Mouse (Mus musculus): ENCODE data around the gene Serpinb9d. TPM values are rescaled to one million over a fixed set of nuclear protein-coding genes. Genes with fewer than 3 reads are reported as not detected.
"Not testable (repeated sequence)": the region's sequence is repeated elsewhere in the genome, so short reads cannot be mapped to it uniquely, and the experiment has no call there.

Gene Serpinb9d
- polyA plus RNA-seq (2014; fragmentation: Nextera tagmentation; extraction: Ambion mirVana): not detected in 2 replicates

DNA sequence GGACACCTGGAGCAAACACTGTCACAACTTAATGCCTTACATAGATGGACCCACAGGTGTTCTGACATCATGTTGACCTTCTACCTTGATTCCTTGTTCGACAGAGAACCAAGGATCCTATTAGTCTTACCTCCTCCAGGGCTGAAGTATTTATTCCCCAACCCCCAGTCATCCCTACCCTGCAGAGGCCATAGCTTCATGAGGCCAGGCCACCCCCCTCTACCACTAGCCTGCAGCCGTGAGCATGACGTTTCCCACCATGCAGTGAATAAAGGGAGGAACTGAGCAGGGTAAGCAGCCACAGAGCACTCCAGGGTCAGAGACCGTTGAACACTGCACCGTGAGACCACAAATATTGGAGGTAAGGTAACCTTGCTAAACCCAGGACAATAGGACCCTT, at the start of gene Serpinb9d:
Serpinb9d (plus strand) TSS at position 301 of the 400 bp plus-strand sequence.
- H3K4me2 ChIP-seq: no peak within 1 kb of the TSS
- no peaks in the 10 kb centered on the region for H3K27me3 ChIP-seq (ENCODE audit: control insufficient read depth, insufficient read depth, low read length)
- H3K9me3 ChIP-seq (replicated peaks; ENCODE audit: control insufficient read depth, low read length): no peaks in the 10 kb centered on the region
- H3K4me1 ChIP-seq (ENCODE audit: control insufficient read depth, insufficient read depth, low read length): no peaks in the 10 kb centered on the region
- no peak within 1 kb of the TSS for H3K9ac ChIP-seq (ENCODE audit: low read depth, low read length)
- no peaks in the 10 kb centered on the region for H3K36me3 ChIP-seq (ENCODE audit: control insufficient read depth, insufficient read depth, low read length)
- H3K27ac ChIP-seq (ENCODE audit: low read depth, low read length): no peak within 1 kb of the TSS
- ATAC-seq (replicated peaks; ENCODE audit: insufficient number of reproducible peaks, low FRiP score, low TSS enrichment): no peak
- 70% methylated on average over 5 of the region's 5 CpGs for WGBS (ENCODE audit: insufficient replicate concordance)
- no peak within 1 kb of the TSS for H3K4me3 ChIP-seq (ENCODE audit: low read depth, low read length)

DNA sequence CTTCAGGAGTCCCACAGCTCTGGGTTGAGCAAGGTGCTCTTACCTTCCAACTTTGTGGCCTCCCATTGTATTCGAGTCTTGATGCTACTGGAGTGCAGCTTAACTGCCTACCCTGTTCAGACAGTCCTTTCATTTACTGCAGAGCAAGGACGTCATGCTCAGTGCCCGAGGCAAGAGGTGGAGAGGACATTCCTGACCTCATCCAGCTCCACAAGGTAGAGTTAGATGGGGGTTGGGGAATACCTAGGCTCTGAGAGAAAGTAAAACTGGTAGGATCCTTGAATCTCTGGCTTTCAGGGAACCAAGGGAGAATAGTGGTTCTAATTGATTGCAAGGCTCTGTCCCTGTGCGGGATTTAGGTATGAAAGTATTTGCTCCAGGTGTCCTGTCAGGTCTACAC, 33.1 kb upstream of the Serpinb9d start, which contains the start of gene Serpinb9c:
Serpinb9c (minus strand) TSS at position 101 of the 400 bp plus-strand sequence.
- WGBS (ENCODE audit: insufficient replicate concordance): 69% methylated on average over 4 of the region's 4 CpGs
- Histone ChIP-seq H3K27me3 (ENCODE audit: control insufficient read depth, insufficient read depth, low read length) (no peaks in the 10 kb centered on the region), H3K9ac (ENCODE audit: low read depth, low read length) (no peak within 1 kb of the TSS), H3K4me2 (no peak within 1 kb of the TSS), H3K36me3 (ENCODE audit: control insufficient read depth, insufficient read depth, low read length) (no peaks in the 10 kb centered on the region), H3K4me1 (ENCODE audit: control insufficient read depth, insufficient read depth, low read length) (no peaks in the 10 kb centered on the region), H3K27ac (ENCODE audit: low read depth, low read length) (no peak within 1 kb of the TSS), H3K9me3 (replicated peaks; ENCODE audit: control insufficient read depth, low read length) (no peaks in the 10 kb centered on the region), H3K4me3 (ENCODE audit: low read depth, low read length) (no peak within 1 kb of the TSS)
- ATAC-seq (replicated peaks; ENCODE audit: insufficient number of reproducible peaks, low FRiP score, low TSS enrichment): no peak

DNA sequence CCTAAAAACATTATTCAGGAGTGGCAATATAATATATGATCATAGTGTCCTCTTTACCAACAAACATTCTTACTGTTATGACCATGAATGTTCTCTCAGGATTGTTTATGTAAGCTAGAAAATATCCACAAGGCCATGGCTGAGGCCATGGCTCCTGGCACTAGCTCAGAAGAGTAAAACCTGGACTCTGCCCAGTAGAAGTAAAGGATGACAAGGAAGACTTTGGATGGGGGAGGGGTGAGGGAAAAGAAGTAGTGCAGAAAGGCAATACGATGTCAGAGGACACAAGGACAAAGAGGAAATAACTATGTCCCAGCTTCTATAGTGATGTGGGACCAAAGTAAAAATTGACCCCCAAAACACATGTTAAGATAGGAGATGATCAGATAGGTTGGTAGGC, 2.3 kb upstream of the Serpinb9d start:
- not testable (repeated sequence) for H3K9me3 ChIP-seq (replicated peaks; ENCODE audit: control insufficient read depth, low read length); ATAC-seq (replicated peaks; ENCODE audit: insufficient number of reproducible peaks, low FRiP score, low TSS enrichment); H3K4me1 ChIP-seq (ENCODE audit: control insufficient read depth, insufficient read depth, low read length); H3K4me3 ChIP-seq (ENCODE audit: low read depth, low read length); H3K4me2 ChIP-seq; H3K27ac ChIP-seq (ENCODE audit: low read depth, low read length); H3K36me3 ChIP-seq (ENCODE audit: control insufficient read depth, insufficient read depth, low read length); H3K9ac ChIP-seq (ENCODE audit: low read depth, low read length); H3K27me3 ChIP-seq (ENCODE audit: control insufficient read depth, insufficient read depth, low read length)
- WGBS (ENCODE audit: insufficient replicate concordance): 73% methylated on average over 1 of the region's 1 CpGs

DNA sequence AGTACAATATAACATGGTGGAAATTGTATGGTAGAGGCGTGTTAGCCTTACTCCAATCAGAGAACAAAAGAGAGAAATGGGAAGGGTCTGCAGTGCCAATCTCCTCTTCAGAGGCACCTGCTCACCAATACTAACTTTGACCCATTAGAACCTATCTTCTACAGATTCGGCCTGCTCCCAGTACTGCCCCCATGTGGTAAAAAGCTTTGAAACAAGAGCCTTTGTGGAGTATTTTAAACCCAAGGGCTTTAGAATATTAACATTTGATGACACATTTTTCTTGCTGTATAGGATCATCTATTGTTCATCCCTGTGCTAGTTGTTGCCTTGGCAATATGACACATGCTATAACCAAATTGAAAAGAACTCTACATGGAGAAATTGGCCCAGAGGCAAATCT, 7.0 kb downstream of the Serpinb9d start:
- H3K27ac ChIP-seq (ENCODE audit: low read depth, low read length): no peak overlapping the region
- 55% methylated on average over 2 of the region's 2 CpGs for WGBS (ENCODE audit: insufficient replicate concordance)

DNA sequence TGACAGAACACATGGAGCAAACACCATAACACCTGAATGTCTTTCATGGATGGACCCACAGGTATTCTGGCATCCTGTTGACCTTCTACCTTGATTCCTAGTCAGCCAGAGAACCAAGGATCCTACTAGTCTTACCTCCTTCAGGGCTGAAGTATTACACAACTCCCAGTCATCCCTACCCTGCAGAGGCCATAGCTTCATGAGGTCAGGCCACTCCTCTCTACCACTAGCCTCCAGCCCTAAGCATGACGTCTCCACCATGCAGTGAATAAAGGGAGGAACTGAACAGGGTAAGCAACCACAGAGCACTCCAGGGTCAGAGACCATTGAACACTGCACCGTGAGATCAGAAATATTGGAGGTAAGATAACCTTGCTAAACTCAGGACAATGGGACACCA, 56.6 kb downstream of the Serpinb9d start, which contains the start of gene Serpinb9e:
Serpinb9e (plus strand) TSS at position 301 of the 400 bp plus-strand sequence.
- H3K9me3 ChIP-seq (replicated peaks; ENCODE audit: control insufficient read depth, low read length); H3K36me3 ChIP-seq (ENCODE audit: control insufficient read depth, insufficient read depth, low read length); H3K27me3 ChIP-seq (ENCODE audit: control insufficient read depth, insufficient read depth, low read length); H3K4me3 ChIP-seq (ENCODE audit: low read depth, low read length); H3K4me2 ChIP-seq; H3K27ac ChIP-seq (ENCODE audit: low read depth, low read length); H3K4me1 ChIP-seq (ENCODE audit: control insufficient read depth, insufficient read depth, low read length); H3K9ac ChIP-seq (ENCODE audit: low read depth, low read length); ATAC-seq (replicated peaks; ENCODE audit: insufficient number of reproducible peaks, low FRiP score, low TSS enrichment): not testable (repeated sequence)
- WGBS (ENCODE audit: insufficient replicate concordance): 75% methylated on average over 2 of the region's 2 CpGs

More for the DNA sequence above, 7.0 kb downstream of the Serpinb9d start:
- Histone ChIP-seq H3K4me2 (no peak overlapping the region), H3K9ac (ENCODE audit: low read depth, low read length) (no peak overlapping the region), H3K4me1 (ENCODE audit: control insufficient read depth, insufficient read depth, low read length) (no peaks in the 10 kb centered on the region), H3K36me3 (ENCODE audit: control insufficient read depth, insufficient read depth, low read length) (no peaks in the 10 kb centered on the region), H3K9me3 (replicated peaks; ENCODE audit: control insufficient read depth, low read length) (no peaks in the 10 kb centered on the region), H3K4me3 (ENCODE audit: low read depth, low read length) (no peak overlapping the region), H3K27me3 (ENCODE audit: control insufficient read depth, insufficient read depth, low read length) (no peaks in the 10 kb centered on the region)
- no peak for ATAC-seq (replicated peaks; ENCODE audit: insufficient number of reproducible peaks, low FRiP score, low TSS enrichment)

Other genes with a start within 250 kb of the Serpinb9d start
- gene Serpinb6b, start 227.8 kb upstream of the Serpinb9d start, polyA plus RNA-seq (2014; fragmentation: Nextera tagmentation; extraction: Ambion mirVana): 15.7 and 19.3 TPM in 2 replicates
- 5.8 and 7.9 TPM in 2 replicates for gene Serpinb9, start 189.7 kb upstream of the Serpinb9d start, polyA plus RNA-seq (2014; fragmentation: Nextera tagmentation; extraction: Ambion mirVana)
- 0.72 and 0.96 TPM in 2 replicates for gene Serpinb9b, start 165.5 kb upstream of the Serpinb9d start, polyA plus RNA-seq (2014; fragmentation: Nextera tagmentation; extraction: Ambion mirVana)
- not detected in 2 replicates for gene Serpinb1b, start 114.4 kb upstream of the Serpinb9d start, polyA plus RNA-seq (2014; fragmentation: Nextera tagmentation; extraction: Ambion mirVana)
- gene Serpinb9c, start 33.2 kb upstream of the Serpinb9d start, polyA plus RNA-seq (2014; fragmentation: Nextera tagmentation; extraction: Ambion mirVana): not detected in 2 replicates
- gene Serpinb9e, start 56.7 kb downstream of the Serpinb9d start, polyA plus RNA-seq (2014; fragmentation: Nextera tagmentation; extraction: Ambion mirVana): not detected in 2 replicates
- not detected in 2 replicates for gene Serpinb9f, start 131.1 kb downstream of the Serpinb9d start, polyA plus RNA-seq (2014; fragmentation: Nextera tagmentation; extraction: Ambion mirVana)
- not detected in 2 replicates for gene Gm11397, start 202.8 kb downstream of the Serpinb9d start, polyA plus RNA-seq (2014; fragmentation: Nextera tagmentation; extraction: Ambion mirVana)

Measured in heart, embryonic 11.5 days (tissue).